Mouse (Mus musculus): Measurements from ENCODE around the gene Mmrn2. TPM values are rescaled to one million over a fixed set of nuclear protein-coding genes. Genes with fewer than 3 reads are reported as not detected.

Mmrn2 gene
- polyA plus RNA-seq, 1 experiment from 2014 or later, result 6.2 TPM

- no peaks in the 10 kb centered on the region for H3K27me3 ChIP-seq
- H3K9me3 ChIP-seq, result no peaks in the 10 kb centered on the region
- no peak overlapping the region for H3K4me2 ChIP-seq
- H3K4me1 ChIP-seq (replicated peaks), result peaks cover 16% of the 10 kb centered on the region
- no peak overlapping the region for H3K9ac ChIP-seq
- no peak overlapping the region for H3K4me3 ChIP-seq
- no peak for ATAC-seq (ENCODE audit: low read depth)
- no peak overlapping the region for H3K27ac ChIP-seq (replicated peaks)
- 56% methylated on average over 9 of the region's 9 CpGs for WGBS
- H3K36me3 ChIP-seq, result peaks cover 15% of the 10 kb centered on the region
Measured at GRCm38 (mm10) chr14:34449807-34450206, 74.5 kb downstream of the Mmrn2 start.

GRCm38 (mm10) chr14:34450451-34450850 is 75.2 kb downstream of the Mmrn2 start:
- Histone ChIP-seq H3K4me3 (no peak overlapping the region), H3K27me3 (no peaks in the 10 kb centered on the region), H3K36me3 (peaks cover 15% of the 10 kb centered on the region), H3K9ac (no peak overlapping the region), H3K4me2 (no peak overlapping the region), H3K27ac (replicated peaks) (no peak overlapping the region), H3K9me3 (no peaks in the 10 kb centered on the region), H3K4me1 (replicated peaks) (peaks cover 17% of the 10 kb centered on the region)
- ATAC-seq (ENCODE audit: low read depth), result no peak
- WGBS, result 91% methylated on average over 5 of the region's 5 CpGs

- H3K4me2 ChIP-seq, result no peak overlapping the region
- no peak for ATAC-seq (ENCODE audit: low read depth)
Measured at GRCm38 (mm10) chr14:34451872-34452271, 76.6 kb downstream of the Mmrn2 start.

GRCm38 (mm10) chr14:34453648-34454047 is 78.4 kb downstream of the Mmrn2 start:
- ATAC-seq (ENCODE audit: low read depth), result no peak
- H3K4me1 ChIP-seq (replicated peaks), result peaks cover 17% of the 10 kb centered on the region
- H3K9me3 ChIP-seq, result no peaks in the 10 kb centered on the region
- H3K36me3 ChIP-seq, result no peaks in the 10 kb centered on the region
- H3K4me2 ChIP-seq, result no peak overlapping the region
- H3K9ac ChIP-seq, result no peak overlapping the region
- no peak overlapping the region for H3K4me3 ChIP-seq
- 9% methylated on average over 6 of the region's 6 CpGs for WGBS
- H3K27me3 ChIP-seq, result no peaks in the 10 kb centered on the region
- peak overlapping the region; percentile 78 for H3K27ac ChIP-seq (replicated peaks)

More at GRCm38 (mm10) chr14:34451872-34452271, 76.6 kb downstream of the Mmrn2 start:
- peaks cover 6% of the 10 kb centered on the region for H3K36me3 ChIP-seq
- no peaks in the 10 kb centered on the region for H3K9me3 ChIP-seq
- peaks cover 17% of the 10 kb centered on the region for H3K4me1 ChIP-seq (replicated peaks)
- no peak overlapping the region for H3K9ac ChIP-seq
- H3K4me3 ChIP-seq, result no peak overlapping the region
- no peaks in the 10 kb centered on the region for H3K27me3 ChIP-seq
- no peak overlapping the region for H3K27ac ChIP-seq (replicated peaks)

Other genes with a start within 250 kb of the Mmrn2 start
- 0.11 TPM in 1 of 2 replicates, not detected in the other for gene Npy4r, start 223.0 kb upstream of the Mmrn2 start, polyA plus RNA-seq (2015; fragmentation: Nextera tagmentation; extraction: Ambion mirVana)
- 3.1 and 3.5 TPM in 2 replicates for gene Gprin2, start 173.8 kb upstream of the Mmrn2 start, polyA plus RNA-seq (2015; fragmentation: Nextera tagmentation; extraction: Ambion mirVana)
- gene Syt15, start 155.9 kb upstream of the Mmrn2 start, polyA plus RNA-seq (2015; fragmentation: Nextera tagmentation; extraction: Ambion mirVana), result 0.41 and 0.54 TPM in 2 replicates
- gene Shld2, start 65.0 kb upstream of the Mmrn2 start, polyA plus RNA-seq (2015; fragmentation: Nextera tagmentation; extraction: Ambion mirVana), result 5.8 and 6.0 TPM in 2 replicates
- gene Glud1, start 64.7 kb upstream of the Mmrn2 start, polyA plus RNA-seq (2015; fragmentation: Nextera tagmentation; extraction: Ambion mirVana), result 109 and 111 TPM in 2 replicates
- not detected in 2 replicates for gene Fam25c, start 20.0 kb upstream of the Mmrn2 start, polyA plus RNA-seq (2015; fragmentation: Nextera tagmentation; extraction: Ambion mirVana)
- gene Sncg, start 676 bp upstream of the Mmrn2 start, polyA plus RNA-seq (2015; fragmentation: Nextera tagmentation; extraction: Ambion mirVana), result 641 and 796 TPM in 2 replicates
- gene Bmpr1a, start 127.9 kb downstream of the Mmrn2 start, polyA plus RNA-seq (2015; fragmentation: Nextera tagmentation; extraction: Ambion mirVana), result 22.6 and 26.4 TPM in 2 replicates
- gene 9230112D13Rik, start 147.3 kb downstream of the Mmrn2 start, polyA plus RNA-seq (2015; fragmentation: Nextera tagmentation; extraction: Ambion mirVana), result not detected in 2 replicates
- gene Ldb3, start 213.2 kb downstream of the Mmrn2 start, polyA plus RNA-seq (2015; fragmentation: Nextera tagmentation; extraction: Ambion mirVana), result 0.87 and 1.3 TPM in 2 replicates
- not detected in 2 replicates for gene Opn4, start 224.7 kb downstream of the Mmrn2 start, polyA plus RNA-seq (2015; fragmentation: Nextera tagmentation; extraction: Ambion mirVana)